Mouse (Mus musculus): ENCODE measurements around the gene Htr5b. TPM values are rescaled to one million over a fixed set of nuclear protein-coding genes. Genes with fewer than 3 reads are reported as not detected.

Gene Htr5b
- polyA plus RNA-seq, 1 experiment from 2014 or later: 0.25 TPM

- H3K9me3 ChIP-seq (replicated peaks; ENCODE audit: control insufficient read depth, low read length): no peaks in the 10 kb centered on the region
- H3K27ac ChIP-seq (ENCODE audit: low read length): no peak overlapping the region
- no peaks in the 10 kb centered on the region for H3K4me1 ChIP-seq (ENCODE audit: control insufficient read depth, insufficient read depth, low read length)
- no peak overlapping the region for H3K4me3 ChIP-seq (ENCODE audit: low read length)
- H3K27me3 ChIP-seq (ENCODE audit: control insufficient read depth, insufficient read depth, low read length): no peaks in the 10 kb centered on the region
- no peak for ATAC-seq (replicated peaks; ENCODE audit: extremely low read depth, insufficient read depth, low FRiP score)
- H3K9ac ChIP-seq (ENCODE audit: low read length): no peak overlapping the region
- no peak overlapping the region for H3K4me2 ChIP-seq (ENCODE audit: low read depth, low read length)
- peaks cover 6% of the 10 kb centered on the region; the same call in 1 of the 2 replicates for H3K36me3 ChIP-seq (ENCODE audit: control insufficient read depth, insufficient read depth)
- 81% methylated on average over 19 of the region's 19 CpGs for WGBS
Observed at GRCm38 (mm10) chr1:121510420-121511140, 17.7 kb downstream of the Htr5b start.

DNA sequence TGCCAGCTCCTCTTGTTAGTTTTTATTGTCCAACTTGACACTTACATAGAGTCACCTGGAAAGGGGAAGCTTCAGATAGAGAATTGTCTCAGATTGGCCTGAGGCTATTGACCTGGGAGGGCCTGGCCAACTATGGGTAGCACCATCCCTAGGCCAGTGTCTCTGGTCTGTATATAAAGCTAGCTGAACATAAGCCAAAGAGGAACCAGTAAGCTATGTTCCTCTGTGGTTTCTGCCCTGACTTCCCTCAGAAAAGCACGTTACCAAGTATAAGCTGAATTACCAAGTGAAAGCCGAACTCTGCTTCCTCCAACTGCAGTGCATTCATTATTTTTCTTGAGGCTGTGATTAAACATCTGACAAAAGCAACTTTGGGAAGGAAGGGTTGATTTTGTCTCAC lies 19.5 kb downstream of the Htr5b start:
- Histone ChIP-seq H3K9ac (ENCODE audit: low read length) (no peak overlapping the region), H3K27ac (ENCODE audit: low read length) (no peak overlapping the region), H3K9me3 (replicated peaks; ENCODE audit: control insufficient read depth, low read length) (no peaks in the 10 kb centered on the region), H3K4me3 (ENCODE audit: low read length) (no peak overlapping the region), H3K27me3 (ENCODE audit: control insufficient read depth, insufficient read depth, low read length) (no peaks in the 10 kb centered on the region), H3K4me1 (ENCODE audit: control insufficient read depth, insufficient read depth, low read length) (no peaks in the 10 kb centered on the region), H3K4me2 (ENCODE audit: low read depth, low read length) (no peak overlapping the region), H3K36me3 (ENCODE audit: control insufficient read depth, insufficient read depth) (peaks cover 8% of the 10 kb centered on the region; the same call in 1 of the 2 replicates)
- WGBS: 84% methylated on average over 2 of the region's 2 CpGs
- no peak for ATAC-seq (replicated peaks; ENCODE audit: extremely low read depth, insufficient read depth, low FRiP score)

DNA sequence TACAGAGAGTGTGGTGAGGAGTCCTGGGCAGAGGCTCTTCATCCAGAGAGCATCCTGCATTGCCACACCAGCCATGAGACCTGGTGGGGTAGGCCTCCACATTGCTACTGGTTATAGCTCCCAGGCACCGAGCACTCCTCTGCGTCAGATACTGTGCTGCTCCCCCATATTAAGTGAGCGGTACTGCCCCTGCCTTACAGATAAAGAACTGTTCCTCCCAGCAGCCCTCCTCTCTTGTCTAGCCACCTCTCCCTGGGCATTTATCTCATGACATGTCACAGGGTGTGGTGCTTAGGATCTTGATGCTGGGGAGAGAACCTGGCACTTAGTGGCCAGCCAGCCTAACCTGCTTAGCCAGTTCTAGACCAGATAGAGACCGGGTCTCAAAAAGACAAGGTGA lies 31.2 kb downstream of the Htr5b start:
- peaks cover 68% of the 10 kb centered on the region for H3K36me3 ChIP-seq (ENCODE audit: control insufficient read depth, insufficient read depth)
- no peak for ATAC-seq (replicated peaks; ENCODE audit: extremely low read depth, insufficient read depth, low FRiP score)
- no peak overlapping the region for H3K27ac ChIP-seq (ENCODE audit: low read length)
- no peak overlapping the region for H3K9ac ChIP-seq (ENCODE audit: low read length)
- WGBS: 86% methylated on average over 4 of the region's 4 CpGs
- no peaks in the 10 kb centered on the region for H3K9me3 ChIP-seq (replicated peaks; ENCODE audit: control insufficient read depth, low read length)
- H3K4me2 ChIP-seq (ENCODE audit: low read depth, low read length): no peak overlapping the region
- H3K27me3 ChIP-seq (ENCODE audit: control insufficient read depth, insufficient read depth, low read length): no peaks in the 10 kb centered on the region
- no peaks in the 10 kb centered on the region for H3K4me1 ChIP-seq (ENCODE audit: control insufficient read depth, insufficient read depth, low read length)
- no peak overlapping the region for H3K4me3 ChIP-seq (ENCODE audit: low read length)

DNA sequence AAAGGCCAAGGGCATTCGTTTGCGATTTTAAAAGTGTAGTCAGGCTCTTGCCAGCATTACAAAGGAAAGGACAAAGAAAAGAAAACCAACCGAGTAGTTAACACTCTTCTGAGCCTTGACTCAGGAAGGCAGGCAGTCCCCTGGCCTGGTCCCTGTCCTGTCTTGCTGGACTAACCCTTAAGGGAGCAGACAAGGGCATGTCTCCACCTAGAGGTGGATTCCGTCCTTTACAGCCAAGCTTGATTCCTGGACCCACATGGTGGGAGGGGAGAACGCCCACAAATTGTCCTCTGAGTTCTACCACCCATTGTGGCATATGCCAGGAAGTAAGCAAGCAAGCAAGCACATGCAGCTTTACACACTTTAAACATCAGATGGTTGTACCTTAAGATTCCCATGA lies 38.0 kb downstream of the Htr5b start:
- Histone ChIP-seq H3K9ac (ENCODE audit: low read length) (no peak overlapping the region), H3K36me3 (ENCODE audit: control insufficient read depth, insufficient read depth) (peaks cover 52% of the 10 kb centered on the region), H3K4me2 (ENCODE audit: low read depth, low read length) (no peak overlapping the region), H3K9me3 (replicated peaks; ENCODE audit: control insufficient read depth, low read length) (no peaks in the 10 kb centered on the region), H3K4me1 (ENCODE audit: control insufficient read depth, insufficient read depth, low read length) (no peaks in the 10 kb centered on the region), H3K4me3 (ENCODE audit: low read length) (no peak overlapping the region), H3K27ac (ENCODE audit: low read length) (no peak overlapping the region), H3K27me3 (ENCODE audit: control insufficient read depth, insufficient read depth, low read length) (no peaks in the 10 kb centered on the region)
- 44% methylated on average over 5 of the region's 5 CpGs for WGBS
- no peak for ATAC-seq (replicated peaks; ENCODE audit: extremely low read depth, insufficient read depth, low FRiP score)

GRCm38 (mm10) chr1:121486803-121487202 lies 41.5 kb downstream of the Htr5b start:
- 91% methylated on average over 6 of the region's 6 CpGs for WGBS
- H3K27me3 ChIP-seq (ENCODE audit: control insufficient read depth, insufficient read depth, low read length): no peaks in the 10 kb centered on the region
- H3K27ac ChIP-seq (ENCODE audit: low read length): no peak overlapping the region
- H3K4me1 ChIP-seq (ENCODE audit: control insufficient read depth, insufficient read depth, low read length): no peaks in the 10 kb centered on the region
- no peak overlapping the region for H3K4me2 ChIP-seq (ENCODE audit: low read depth, low read length)
- ATAC-seq (replicated peaks; ENCODE audit: extremely low read depth, insufficient read depth, low FRiP score): no peak
- H3K9ac ChIP-seq (ENCODE audit: low read length): no peak overlapping the region
- peaks cover 46% of the 10 kb centered on the region for H3K36me3 ChIP-seq (ENCODE audit: control insufficient read depth, insufficient read depth)
- peaks cover 4% of the 10 kb centered on the region for H3K9me3 ChIP-seq (replicated peaks; ENCODE audit: control insufficient read depth, low read length)
- no peak overlapping the region for H3K4me3 ChIP-seq (ENCODE audit: low read length)

DNA sequence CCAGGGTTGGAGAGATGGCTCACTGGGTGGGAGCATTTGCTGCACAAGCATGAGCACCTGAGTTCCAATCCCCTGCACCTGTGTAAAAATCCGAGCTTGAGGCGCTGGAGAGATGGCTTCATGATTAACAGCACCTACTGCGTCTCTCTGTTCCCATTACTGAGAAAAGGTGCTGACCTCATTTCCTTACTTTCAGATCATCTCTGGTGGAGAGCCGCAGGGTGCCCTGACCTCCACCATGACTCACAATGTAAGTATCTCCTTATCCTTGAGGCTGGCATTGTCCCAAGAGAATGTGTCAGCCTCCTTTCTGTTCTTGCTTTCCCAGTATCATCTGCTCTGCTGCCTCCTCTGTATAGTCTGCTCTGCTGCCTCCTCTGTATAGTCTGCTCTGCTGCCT lies 45.2 kb downstream of the Htr5b start:
- H3K9ac ChIP-seq (ENCODE audit: low read length): no peak overlapping the region
- H3K4me3 ChIP-seq (ENCODE audit: low read length): no peak overlapping the region
- ATAC-seq (replicated peaks; ENCODE audit: extremely low read depth, insufficient read depth, low FRiP score): no peak
- H3K27me3 ChIP-seq (ENCODE audit: control insufficient read depth, insufficient read depth, low read length): no peaks in the 10 kb centered on the region
- no peak overlapping the region for H3K27ac ChIP-seq (ENCODE audit: low read length)
- H3K4me2 ChIP-seq (ENCODE audit: low read depth, low read length): no peak overlapping the region
- peaks cover 4% of the 10 kb centered on the region for H3K9me3 ChIP-seq (replicated peaks; ENCODE audit: control insufficient read depth, low read length)
- peaks cover 49% of the 10 kb centered on the region for H3K36me3 ChIP-seq (ENCODE audit: control insufficient read depth, insufficient read depth)
- no peaks in the 10 kb centered on the region for H3K4me1 ChIP-seq (ENCODE audit: control insufficient read depth, insufficient read depth, low read length)
- WGBS: 76% methylated on average over 4 of the region's 4 CpGs

DNA sequence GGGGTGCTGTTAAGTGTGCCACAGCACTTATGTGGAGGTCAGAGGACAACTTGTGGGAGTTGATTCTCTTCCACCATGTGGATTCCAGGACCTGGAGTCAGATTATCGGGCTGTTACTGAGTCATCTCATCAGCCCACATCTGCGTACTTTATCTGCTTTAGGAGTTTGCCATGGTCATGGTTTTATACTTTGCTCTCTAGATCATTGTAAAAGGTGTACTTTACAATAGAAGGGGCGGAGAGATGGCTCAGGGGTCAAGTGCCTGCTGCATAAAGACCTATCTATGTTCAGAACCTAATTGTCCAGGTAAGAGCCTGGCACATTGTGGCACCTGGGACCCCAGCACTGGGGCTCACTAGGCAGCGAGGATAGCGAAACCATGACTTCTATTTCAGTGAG lies 48.9 kb downstream of the Htr5b start:
- peaks cover 39% of the 10 kb centered on the region for H3K36me3 ChIP-seq (ENCODE audit: control insufficient read depth, insufficient read depth)

DNA sequence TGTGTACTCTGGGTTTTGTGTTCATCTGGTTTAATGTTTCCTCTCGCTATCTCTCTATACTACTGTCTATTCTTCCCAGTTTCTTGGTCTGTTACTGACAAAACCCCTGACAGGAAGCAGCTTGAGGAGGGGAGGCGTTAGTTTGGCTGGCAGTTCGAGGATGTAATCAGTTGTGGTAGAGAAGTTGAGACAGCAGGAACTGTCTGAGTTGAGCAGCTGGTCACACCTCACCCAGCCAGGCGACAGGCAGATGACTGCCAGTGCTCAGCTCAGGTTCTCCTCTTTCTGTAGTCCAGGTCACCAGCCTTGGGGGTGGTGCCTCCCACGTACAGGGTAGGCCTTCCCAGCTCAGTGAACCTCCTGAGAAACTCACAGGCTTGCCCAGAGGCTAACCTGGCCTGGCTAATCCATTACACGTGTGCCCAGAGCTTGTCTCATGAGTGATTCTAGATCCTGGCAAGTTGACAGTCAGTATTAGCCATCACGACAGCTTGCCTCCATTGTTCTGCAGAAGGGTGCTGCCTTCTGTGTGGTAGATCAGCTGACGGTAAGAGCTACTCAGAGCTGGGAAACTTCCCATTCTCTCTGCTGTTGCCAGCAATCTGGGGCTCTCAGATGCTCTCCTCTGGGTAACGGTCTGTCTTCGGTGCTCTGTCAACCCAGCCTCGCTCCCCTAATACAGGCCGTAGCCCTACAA lies 49.8 kb downstream of the Htr5b start:
- ATAC-seq (replicated peaks; ENCODE audit: extremely low read depth, insufficient read depth, low FRiP score): peak; percentile 68
- H3K4me2 ChIP-seq (ENCODE audit: low read depth, low read length): no peak overlapping the region
- H3K9ac ChIP-seq (ENCODE audit: low read length): no peak overlapping the region
- no peaks in the 10 kb centered on the region for H3K4me1 ChIP-seq (ENCODE audit: control insufficient read depth, insufficient read depth, low read length)
- H3K9me3 ChIP-seq (replicated peaks; ENCODE audit: control insufficient read depth, low read length): peaks cover 4% of the 10 kb centered on the region
- WGBS: 72% methylated on average over 12 of the region's 12 CpGs
- no peaks in the 10 kb centered on the region for H3K27me3 ChIP-seq (ENCODE audit: control insufficient read depth, insufficient read depth, low read length)
- peak overlapping the region; percentile 64; the same call in 1 of the 2 replicates for H3K27ac ChIP-seq (ENCODE audit: low read length)
- no peak overlapping the region for H3K4me3 ChIP-seq (ENCODE audit: low read length)
- H3K36me3 ChIP-seq (ENCODE audit: control insufficient read depth, insufficient read depth): peaks cover 39% of the 10 kb centered on the region

More for the DNA sequence above, 48.9 kb downstream of the Htr5b start:
- ATAC-seq (replicated peaks; ENCODE audit: extremely low read depth, insufficient read depth, low FRiP score): no peak
- peaks cover 4% of the 10 kb centered on the region for H3K9me3 ChIP-seq (replicated peaks; ENCODE audit: control insufficient read depth, low read length)
- WGBS: 91% methylated on average over 5 of the region's 5 CpGs
- H3K4me1 ChIP-seq (ENCODE audit: control insufficient read depth, insufficient read depth, low read length): no peaks in the 10 kb centered on the region
- no peaks in the 10 kb centered on the region for H3K27me3 ChIP-seq (ENCODE audit: control insufficient read depth, insufficient read depth, low read length)
- H3K4me3 ChIP-seq (ENCODE audit: low read length): no peak overlapping the region
- H3K9ac ChIP-seq (ENCODE audit: low read length): no peak overlapping the region
- no peak overlapping the region for H3K4me2 ChIP-seq (ENCODE audit: low read depth, low read length)
- H3K27ac ChIP-seq (ENCODE audit: low read length): no peak overlapping the region

DNA sequence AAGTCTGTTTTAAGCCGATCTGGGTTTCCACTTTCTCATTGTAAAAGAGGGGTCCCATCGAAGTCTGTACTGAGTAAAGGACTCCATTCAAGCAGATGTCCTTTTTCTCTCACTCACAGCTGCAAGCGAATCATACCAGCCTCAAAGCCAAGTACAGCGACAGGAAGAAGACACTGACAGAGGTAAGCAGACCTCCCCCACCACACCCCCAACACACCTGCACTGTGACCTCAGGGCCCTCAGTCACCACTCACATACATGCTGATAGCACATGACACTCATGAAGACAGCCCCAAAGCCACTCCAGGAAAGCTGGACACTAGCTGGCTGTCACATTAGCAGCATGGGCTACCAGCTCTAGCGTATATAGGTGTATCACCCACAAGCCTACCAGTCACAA lies 50.5 kb downstream of the Htr5b start:
- Histone ChIP-seq H3K9ac (ENCODE audit: low read length) (no peak overlapping the region), H3K27ac (ENCODE audit: low read length) (peak overlapping the region; percentile 49), H3K27me3 (ENCODE audit: control insufficient read depth, insufficient read depth, low read length) (no peaks in the 10 kb centered on the region), H3K4me3 (ENCODE audit: low read length) (no peak overlapping the region), H3K4me2 (ENCODE audit: low read depth, low read length) (no peak overlapping the region), H3K9me3 (replicated peaks; ENCODE audit: control insufficient read depth, low read length) (no peaks in the 10 kb centered on the region), H3K4me1 (ENCODE audit: control insufficient read depth, insufficient read depth, low read length) (no peaks in the 10 kb centered on the region), H3K36me3 (ENCODE audit: control insufficient read depth, insufficient read depth) (peaks cover 32% of the 10 kb centered on the region)
- peak; percentile 59 for ATAC-seq (replicated peaks; ENCODE audit: extremely low read depth, insufficient read depth, low FRiP score)
- WGBS: 86% methylated on average over 5 of the region's 5 CpGs
